Mouse (Mus musculus) thymus, adult 2 months (tissue): ENCODE data around the gene Mrc2.

Experiments used
- CTCF ChIP-seq: fragments of 200-500 bp; IDR thresholded peaks from 2 replicates; pipeline ENCODE4 v1.5.1; 2012; ENCODE audit warnings: mild to moderate bottlenecking, control low read depth, low read length, moderate library complexity, borderline replicate concordance; ENCODE audit not compliant: control insufficient read depth, poor library complexity, insufficient read depth; ENCODE audit errors: extremely low read depth
- POLR2A ChIP-seq: fragments of 200-500 bp; IDR thresholded peaks from 2 replicates; pipeline ENCODE4 v1.6.1; 2012; ENCODE audit warnings: mild to moderate bottlenecking, low read length, control low read depth, moderate library complexity; ENCODE audit not compliant: control insufficient read depth, poor library complexity, insufficient read depth; ENCODE audit errors: extremely low read depth

DNA sequence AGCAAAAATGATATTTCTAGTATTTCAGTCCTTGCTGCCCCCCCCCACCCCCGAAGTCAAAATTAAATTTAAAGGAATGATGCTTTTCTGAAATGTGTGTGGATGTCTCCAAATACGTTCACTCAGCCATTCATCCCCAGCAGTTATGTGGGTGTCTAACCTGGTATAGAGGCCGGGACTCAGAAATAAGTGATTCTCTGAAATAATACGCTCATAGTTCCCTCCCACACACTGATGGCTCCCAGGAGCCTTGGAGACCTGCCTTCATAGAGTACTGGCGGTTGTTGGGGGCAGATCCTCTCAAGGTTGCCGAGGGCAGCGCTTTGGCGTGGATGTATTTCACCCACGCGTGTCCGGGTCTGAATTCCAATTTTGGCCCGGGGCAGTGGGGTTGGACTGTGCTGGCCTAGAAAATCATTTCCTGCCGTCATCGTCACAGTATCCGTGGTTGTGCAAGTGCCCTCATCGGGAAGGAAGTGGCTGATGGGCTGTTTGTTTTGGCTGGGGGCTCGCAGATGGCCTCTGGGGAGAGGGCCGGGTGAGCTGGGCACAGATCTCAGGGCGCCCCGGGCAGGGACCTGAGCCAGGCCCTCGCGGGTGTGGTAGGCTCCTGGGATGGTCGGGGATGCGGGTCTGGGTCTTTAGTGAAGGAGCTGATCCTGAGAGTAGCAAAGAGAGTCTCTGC is 19.0 kb downstream of the Mrc2 start:
- TF ChIP-seq CTCF (no peak), POLR2A (no peak)
